Mouse (Mus musculus) midbrain, embryonic 13.5 days (tissue): Measurements from ENCODE around the gene Mrpl35. TPM values are rescaled to one million over a fixed set of nuclear protein-coding genes. Genes with fewer than 3 reads are reported as not detected.

Source experiments
- ATAC-seq: fragments of 200-750 bp; cut with Nextera tagmentation; 2 replicates; pipeline ENCODE4 v1.8.0; 2017; ENCODE audit warnings: mild to moderate bottlenecking, moderate TSS enrichment, moderate library complexity
- H3K27ac ChIP-seq: fragments of 300-500 bp; sonication (generic); 2 replicates; pipeline ENCODE4 v1.5.1; 2015; ENCODE audit warnings: inconsistent platforms, mild to moderate bottlenecking, moderate library complexity
- H3K27me3 ChIP-seq: fragments of 300-500 bp; sonication (generic); 2 replicates; pipeline ENCODE4 v1.6.1; 2015; ENCODE audit warnings: mild to moderate bottlenecking, inconsistent platforms
- H3K36me3 ChIP-seq: fragments of 300-500 bp; sonication (generic); 2 replicates; pipeline ENCODE4 v1.6.1; 2015; ENCODE audit warnings: mild to moderate bottlenecking, inconsistent platforms
- H3K4me1 ChIP-seq: fragments of 300-500 bp; sonication (generic); replicated peaks from 2 replicates; pipeline ENCODE4 v1.6.1; 2015; ENCODE audit warnings: inconsistent platforms
- H3K4me2 ChIP-seq: fragments of 300-500 bp; sonication (generic); replicated peaks from 2 replicates; pipeline ENCODE4 v1.6.1; 2015; ENCODE audit warnings: moderate library complexity, mild to moderate bottlenecking, inconsistent platforms
- H3K4me3 ChIP-seq: fragments of 300-500 bp; sonication (generic); replicated peaks from 2 replicates; pipeline ENCODE4 v1.5.1; 2015; ENCODE audit warnings: mild to moderate bottlenecking, inconsistent platforms
- H3K9ac ChIP-seq: fragments of 300-500 bp; sonication (generic); replicated peaks from 2 replicates; pipeline ENCODE4 v1.6.1; 2015; ENCODE audit warnings: mild to moderate bottlenecking, inconsistent platforms
- H3K9me3 ChIP-seq: fragments of 300-500 bp; sonication (generic); 2 replicates; pipeline ENCODE4 v1.6.1; 2016; ENCODE audit warnings: mild to moderate bottlenecking, inconsistent platforms
- WGBS: fragments of 180-500 bp; shearing (Covaris S2); methylation state at CpG from one replicate; pipeline ENCODE4 v1.1.7; 2015; 5-methylcytosine and 5-hydroxymethylcytosine counted together
- polyA plus RNA-seq: library from polyadenylated mRNA; unstranded; fragments of >200 nt; fragmentation: Nextera tagmentation; extraction: Ambion mirVana; gene quantifications from 2 replicates; pipeline ENCODE4 v1.2.1, GENCODE M21; 2015

The Mrpl35 gene
- polyA plus RNA-seq, 1 experiment from 2014 or later = 42.3 TPM

GRCm38 (mm10) chr6:71823488-71823887, 3.3 kb downstream of the Mrpl35 start:
- H3K27me3 ChIP-seq = no peaks in the 10 kb centered on the region
- peaks cover 14% of the 10 kb centered on the region for H3K4me1 ChIP-seq
- H3K9me3 ChIP-seq = no peaks in the 10 kb centered on the region
- ATAC-seq = peak; percentile 96
- peak overlapping the region; percentile 68 for H3K4me2 ChIP-seq
- peak overlapping the region; percentile 66 for H3K9ac ChIP-seq
- H3K4me3 ChIP-seq = peak overlapping the region; percentile 70
- WGBS = 0% methylated on average over 19 of the region's 19 CpGs
- H3K36me3 ChIP-seq = peaks cover 3% of the 10 kb centered on the region
- peak overlapping the region; percentile 54; the same call in 1 of the 2 replicates for H3K27ac ChIP-seq

- H3K4me2 ChIP-seq = peak overlapping the region; percentile 68
- H3K27me3 ChIP-seq = no peaks in the 10 kb centered on the region
- H3K27ac ChIP-seq = 0 out of 2 replicates have a peak overlapping the region, but pooled peaks have one; percentile 54
- ATAC-seq = peak; percentile 50
- peaks cover 7% of the 10 kb centered on the region for H3K36me3 ChIP-seq
- H3K9ac ChIP-seq = peak overlapping the region; percentile 66
- H3K4me3 ChIP-seq = peak overlapping the region; percentile 70
- no peaks in the 10 kb centered on the region for H3K9me3 ChIP-seq
- H3K4me1 ChIP-seq = peaks cover 14% of the 10 kb centered on the region
- WGBS = under 1% methylated on average over 7 of the region's 7 CpGs
Measured at GRCm38 (mm10) chr6:71823085-71823484, 3.7 kb downstream of the Mrpl35 start.

GRCm38 (mm10) chr6:71819764-71820292, 6.9 kb downstream of the Mrpl35 start:
- Histone ChIP-seq H3K4me1 (peaks cover 14% of the 10 kb centered on the region), H3K9me3 (no peaks in the 10 kb centered on the region), H3K4me2 (no peak overlapping the region), H3K27me3 (no peaks in the 10 kb centered on the region), H3K27ac (no peak overlapping the region), H3K9ac (no peak overlapping the region), H3K4me3 (no peak overlapping the region), H3K36me3 (peaks cover 35% of the 10 kb centered on the region)
- ATAC-seq = no peak
- 84% methylated on average over 5 of the region's 5 CpGs for WGBS

- no peaks in the 10 kb centered on the region for H3K27me3 ChIP-seq
- ATAC-seq = no peak
- H3K4me2 ChIP-seq = no peak overlapping the region
- H3K9me3 ChIP-seq = no peaks in the 10 kb centered on the region
- no peak overlapping the region for H3K9ac ChIP-seq
- peaks cover 74% of the 10 kb centered on the region for H3K36me3 ChIP-seq
- no peak overlapping the region for H3K4me3 ChIP-seq
- WGBS = 97% methylated on average over 2 of the region's 2 CpGs
- H3K4me1 ChIP-seq = no peaks in the 10 kb centered on the region
- H3K27ac ChIP-seq = no peak overlapping the region
Measured at GRCm38 (mm10) chr6:71812820-71813219, 13.9 kb downstream of the Mrpl35 start.

- Histone ChIP-seq H3K27ac (no peak overlapping the region), H3K36me3 (peaks cover 56% of the 10 kb centered on the region), H3K4me2 (no peak overlapping the region), H3K9ac (no peak overlapping the region), H3K27me3 (no peaks in the 10 kb centered on the region), H3K4me1 (no peaks in the 10 kb centered on the region), H3K4me3 (no peak overlapping the region), H3K9me3 (no peaks in the 10 kb centered on the region)
- ATAC-seq = no peak
- WGBS = 96% methylated on average over 9 of the region's 9 CpGs
Measured at GRCm38 (mm10) chr6:71809890-71810289, 16.9 kb downstream of the Mrpl35 start.

GRCm38 (mm10) chr6:71806713-71807112, 20.1 kb downstream of the Mrpl35 start:
- Histone ChIP-seq H3K36me3 (peaks cover 41% of the 10 kb centered on the region), H3K4me1 (peaks cover 4% of the 10 kb centered on the region; the same call in 1 of the 2 replicates), H3K27me3 (no peaks in the 10 kb centered on the region), H3K9ac (no peak overlapping the region), H3K4me3 (no peak overlapping the region), H3K9me3 (no peaks in the 10 kb centered on the region), H3K27ac (no peak overlapping the region), H3K4me2 (no peak overlapping the region)
- WGBS = 88% methylated on average over 1 of the region's 1 CpGs
- no peak for ATAC-seq

GRCm38 (mm10) chr6:71804061-71804829, 22.5 kb downstream of the Mrpl35 start:
- peaks cover 38% of the 10 kb centered on the region for H3K36me3 ChIP-seq
- H3K27ac ChIP-seq = 0 out of 2 replicates have a peak overlapping the region, but pooled peaks have one; percentile 42
- no peaks in the 10 kb centered on the region for H3K27me3 ChIP-seq
- WGBS = 24% methylated on average over 12 of the region's 12 CpGs
- peak; percentile 88 for ATAC-seq
- no peak overlapping the region for H3K9ac ChIP-seq
- H3K4me3 ChIP-seq = no peak overlapping the region
- H3K4me2 ChIP-seq = no peak overlapping the region
- H3K9me3 ChIP-seq = no peaks in the 10 kb centered on the region
- H3K4me1 ChIP-seq = peaks cover 4% of the 10 kb centered on the region; the same call in 1 of the 2 replicates

DNA sequence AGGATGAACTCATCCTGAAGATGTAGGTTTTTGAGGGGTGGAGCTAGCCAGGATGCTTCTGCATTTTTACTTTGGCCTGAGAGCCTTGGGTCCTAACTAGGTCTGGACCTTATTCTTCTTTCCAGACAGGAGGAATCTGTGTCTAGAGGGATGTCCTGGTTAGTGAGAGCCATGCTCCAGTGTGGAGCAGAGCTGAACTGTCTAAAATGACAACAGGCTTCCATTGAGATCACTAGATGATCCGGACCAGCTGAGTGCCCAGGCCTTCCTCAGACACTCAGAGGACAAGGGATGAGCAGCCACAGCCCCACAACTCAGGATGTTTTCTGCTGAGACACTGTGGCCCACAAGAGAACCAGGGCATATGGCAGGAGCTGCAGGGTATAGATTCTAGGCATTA, 23.2 kb downstream of the Mrpl35 start:
- H3K4me2 ChIP-seq = no peak overlapping the region
- no peaks in the 10 kb centered on the region for H3K27me3 ChIP-seq
- peaks cover 38% of the 10 kb centered on the region for H3K36me3 ChIP-seq
- WGBS = 97% methylated on average over 1 of the region's 1 CpGs
- H3K9ac ChIP-seq = no peak overlapping the region
- 0 out of 2 replicates have a peak overlapping the region, but pooled peaks have one; percentile 42 for H3K27ac ChIP-seq
- no peaks in the 10 kb centered on the region for H3K9me3 ChIP-seq
- peaks cover 4% of the 10 kb centered on the region; the same call in 1 of the 2 replicates for H3K4me1 ChIP-seq
- no peak overlapping the region for H3K4me3 ChIP-seq
- ATAC-seq = peak; percentile 55

DNA sequence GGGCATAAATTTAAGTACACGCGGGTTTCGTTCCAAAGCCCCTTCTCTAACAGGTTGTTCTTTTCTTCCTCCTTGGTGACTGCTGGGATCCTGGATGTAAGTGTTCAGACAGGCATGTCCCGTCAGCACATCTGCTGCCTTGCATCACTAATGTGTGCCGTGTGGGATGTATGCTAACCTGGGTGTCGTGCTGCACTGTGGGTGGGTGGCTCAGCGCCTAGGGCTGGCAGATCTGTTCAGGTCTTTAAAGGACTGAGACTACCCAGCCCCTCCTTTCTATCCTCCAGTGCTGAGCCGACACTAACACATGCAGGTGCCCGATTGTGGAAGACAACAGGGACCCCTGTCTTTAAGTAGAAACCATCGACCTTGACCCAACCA, 25.1 kb downstream of the Mrpl35 start:
- H3K4me3 ChIP-seq = no peak overlapping the region
- H3K9me3 ChIP-seq = no peaks in the 10 kb centered on the region
- H3K27ac ChIP-seq = no peak overlapping the region
- no peak for ATAC-seq
- peaks cover 37% of the 10 kb centered on the region for H3K36me3 ChIP-seq
- H3K9ac ChIP-seq = no peak overlapping the region
- no peaks in the 10 kb centered on the region for H3K27me3 ChIP-seq
- 74% methylated on average over 10 of the region's 10 CpGs for WGBS
- H3K4me2 ChIP-seq = no peak overlapping the region
- peaks cover 4% of the 10 kb centered on the region; the same call in 1 of the 2 replicates for H3K4me1 ChIP-seq

DNA sequence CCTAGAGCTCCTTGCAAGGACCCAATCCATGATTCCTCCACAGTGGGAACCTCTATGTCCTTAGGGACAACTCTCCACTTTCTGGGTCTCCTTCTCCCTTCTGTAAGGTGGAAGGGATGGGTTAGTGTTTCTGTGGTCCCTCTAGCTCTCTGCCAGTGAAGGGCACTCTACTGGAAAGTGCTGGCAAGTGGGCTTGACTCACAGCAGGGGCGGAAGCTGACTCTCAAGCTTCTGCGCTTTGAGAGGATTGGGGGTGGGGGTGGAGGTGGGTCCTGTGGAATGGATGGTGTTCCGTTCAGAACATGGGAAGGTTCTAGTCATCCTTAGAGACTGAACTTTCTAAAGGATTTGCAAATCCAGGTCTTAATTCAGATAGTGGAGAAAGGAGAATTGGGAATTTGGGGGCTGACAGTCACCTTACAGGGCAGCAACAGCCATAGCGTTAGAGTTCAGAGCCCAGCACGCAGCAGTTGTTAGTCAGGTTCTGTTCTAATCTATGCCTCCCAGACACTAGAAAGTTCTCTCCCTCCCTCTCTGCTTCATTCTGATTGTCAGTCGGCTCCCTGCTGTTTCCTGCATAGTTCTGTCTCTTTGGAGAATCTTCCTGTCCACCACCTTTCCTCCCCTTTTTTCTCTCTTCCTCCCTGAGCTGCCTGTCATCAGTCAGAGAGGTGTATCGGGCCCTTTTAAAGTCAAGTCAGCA, 25.6 kb downstream of the Mrpl35 start:
- ATAC-seq = no peak
- Histone ChIP-seq H3K4me1 (peaks cover 4% of the 10 kb centered on the region; the same call in 1 of the 2 replicates), H3K27me3 (no peaks in the 10 kb centered on the region), H3K27ac (no peak overlapping the region), H3K9me3 (no peaks in the 10 kb centered on the region), H3K9ac (no peak overlapping the region), H3K4me2 (no peak overlapping the region), H3K4me3 (no peak overlapping the region), H3K36me3 (peaks cover 39% of the 10 kb centered on the region)
- WGBS = 56% methylated on average over 7 of the region's 7 CpGs

DNA sequence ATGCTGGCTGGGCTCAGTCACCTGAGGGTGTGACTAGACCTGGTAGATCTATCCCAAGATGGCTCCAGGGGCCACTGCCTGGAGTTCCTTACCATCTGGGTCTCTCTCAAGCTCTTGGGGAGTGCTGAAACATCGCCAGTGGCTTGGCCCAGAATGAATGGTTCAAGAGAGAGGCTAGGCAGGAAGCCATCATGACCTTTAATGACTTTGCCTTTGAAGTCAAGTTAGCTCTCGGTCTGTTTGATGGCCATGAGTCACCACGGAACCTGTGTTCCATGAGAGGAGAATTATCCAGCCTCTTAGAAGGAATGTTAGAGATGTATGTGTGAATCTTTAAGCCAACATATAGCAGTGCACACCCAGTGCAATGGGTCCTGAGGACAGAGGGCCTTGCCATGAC, 27.4 kb downstream of the Mrpl35 start:
- H3K27ac ChIP-seq = no peak overlapping the region
- H3K4me1 ChIP-seq = peaks cover 4% of the 10 kb centered on the region; the same call in 1 of the 2 replicates
- H3K4me3 ChIP-seq = no peak overlapping the region
- no peak overlapping the region for H3K9ac ChIP-seq
- H3K9me3 ChIP-seq = no peaks in the 10 kb centered on the region
- peaks cover 52% of the 10 kb centered on the region for H3K36me3 ChIP-seq
- H3K27me3 ChIP-seq = no peaks in the 10 kb centered on the region
- no peak overlapping the region for H3K4me2 ChIP-seq
- ATAC-seq = no peak
- 88% methylated on average over 3 of the region's 3 CpGs for WGBS

- no peaks in the 10 kb centered on the region for H3K9me3 ChIP-seq
- H3K36me3 ChIP-seq = peaks cover 35% of the 10 kb centered on the region
- no peaks in the 10 kb centered on the region for H3K4me1 ChIP-seq
- 91% methylated on average over 6 of the region's 6 CpGs for WGBS
- no peaks in the 10 kb centered on the region for H3K27me3 ChIP-seq
- H3K27ac ChIP-seq = no peak overlapping the region
- no peak overlapping the region for H3K9ac ChIP-seq
- ATAC-seq = no peak
- no peak overlapping the region for H3K4me2 ChIP-seq
- no peak overlapping the region for H3K4me3 ChIP-seq
Measured at GRCm38 (mm10) chr6:71791771-71792170, 35.0 kb downstream of the Mrpl35 start.
